Comparison of ENCODE assay signal across 8 mouse cellular contexts in genomic region chr11:95336568-95337128, GRCm38 (mm10). TPM values are rescaled to one million over a fixed set of nuclear protein-coding genes. Genes with fewer than 3 reads are reported as not detected.
A peak's percentile ranks its signal among the peaks of the same experiment; 100 is the strongest.
DNase-seq lines count a peak whose midpoint lies in the region; ATAC-seq lines count a peak whose summit lies in the region.

Gene Fam117a (plus strand): TSS chr11:95337018.

- peak within 1 kb of the TSS; percentile 98 for H3K4me2 ChIP-seq in hindbrain, embryonic 14.5 days (replicated peaks)

- peaks cover 30% of the 10 kb centered on the region; the same call in 1 of the 2 replicates for H3K4me1 ChIP-seq in hindbrain, embryonic 14.5 days (replicated peaks; ENCODE audit: control insufficient read depth, insufficient read depth, low read length)

- H3K27ac ChIP-seq in hindbrain, embryonic 14.5 days: no peak within 1 kb of the TSS; the same call in 1 of the 2 replicates
- H3K27ac ChIP-seq in macrophage: 0 out of 2 replicates have a peak within 1 kb of the TSS, but pooled peaks have one; percentile 7

- peak; percentile 98 for DNase-seq in ZHBTc4 (ENCODE audit: low read depth, low spot score)
- DNase-seq in cerebellum, postnatal 4 days (ENCODE audit: low spot score in 2 of 2): peak; percentile 49 to 72
- DNase-seq in frontal cortex, postnatal 36 days (ENCODE audit: low spot score in 2 of 2): peak; percentile 40 to 57
- DNase-seq in hindbrain, embryonic 14.5 days (ENCODE audit: low spot score): peak; percentile 82
- peak; percentile 43 to 56 for DNase-seq in left cerebral cortex, adult 18-20 months (ENCODE audit: low spot score in 2 of 2)
- peak; percentile 61 for DNase-seq in right cerebral cortex, adult 2 months (ENCODE audit: low spot score in 2 of 2)
- DNase-seq in urinary bladder, postnatal 10 days (ENCODE audit: low spot score): peak; percentile 56

- WGBS in hindbrain, embryonic 14.5 days: under 1% methylated on average over 15 of the region's 27 CpGs
- 0% methylated on average over 24 of the region's 27 CpGs for WGBS in macrophage (ENCODE audit: missing documents)

- H3K27me3 ChIP-seq in hindbrain, embryonic 14.5 days (ENCODE audit: control insufficient read depth, insufficient read depth, low read length): peaks cover 7% of the 10 kb centered on the region

- H3K36me3 ChIP-seq in hindbrain, embryonic 14.5 days (replicated peaks; ENCODE audit: control insufficient read depth, insufficient read depth): no peaks in the 10 kb centered on the region
- no peaks in the 10 kb centered on the region for H3K36me3 ChIP-seq in macrophage (ENCODE audit: inconsistent target)

- H3K9me3 ChIP-seq in hindbrain, embryonic 14.5 days (ENCODE audit: control insufficient read depth, low read length): no peaks in the 10 kb centered on the region

- peak within 1 kb of the TSS; percentile 74 for H3K9ac ChIP-seq in hindbrain, embryonic 14.5 days

- peaks cover 32% of the 10 kb centered on the region; the same call in 1 of the 2 replicates for H3K79me2 ChIP-seq in macrophage (ENCODE audit: inconsistent target)

- peak within 1 kb of the TSS; percentile 82 for H3K4me3 ChIP-seq in hindbrain, embryonic 14.5 days (replicated peaks; ENCODE audit: low read length)
- H3K4me3 ChIP-seq in macrophage (ENCODE audit: inconsistent target): peak within 1 kb of the TSS; percentile 41

- peak; percentile 98 for ATAC-seq in hindbrain, embryonic 14.5 days (ENCODE audit: low FRiP score)

RNA-seq across cellular contexts. Expression of gene Fam117a, which starts in this region (rescaled TPM):
- polyA plus RNA-seq in hindbrain, embryonic 14.5 days (2014; fragmentation: Nextera tagmentation; extraction: Ambion mirVana): 2.8 and 3.5 TPM in 2 replicates
- total RNA-seq in left cerebral cortex, adult 18-20 months (2021): 1 to 10 TPM; 3.5 to 4.3 TPM
- total RNA-seq in macrophage (2018; cell fraction: chromatin; rRNA removed): 1 to 10 TPM in 24 of 26 experiments, under 1 TPM in 2; 0.71 to 9.5 (median 3.7) TPM
- 1 to 10 TPM in 24 of 26 experiments, under 1 TPM in 2; 0.95 to 5.6 (median 3.8) TPM for total RNA-seq in macrophage (2018; cell fraction: cytosol; rRNA removed)
- 1 to 10 TPM in 25 of 26 experiments, under 1 TPM in 1; 0.83 to 9.8 (median 3.8) TPM for total RNA-seq in macrophage (2018; cell fraction: nucleus; rRNA removed)
- polyA plus RNA-seq in macrophage (2018): 3.2 to 6.4 TPM (median 3.5 TPM) in 3 replicates
